In genomic region chr2:103872277-103872636, GRCm38 (mm10) we compare ENCODE assay signal across 12 mouse cellular contexts.
DNase-seq lines count a peak whose midpoint lies in the region; ATAC-seq and TF ChIP-seq lines count a peak whose summit lies in the region.
"Had no signal": no experiment of that assay in that cellular context is flagged by ENCODE, and none has a peak within 500 bp of the region (broad histone marks: within the 10 kb centered on the region; RNA-seq: fewer than 3 reads in every experiment).

No protein-coding gene starts in this region.

- in situ Hi-C loops in CH12.LX (cut with MboI; ENCODE audit: low pct_ligation_motif_present, low pct_unique_long_range_greater_than_20kb, low sequenced_read_pairs), result loop anchor here (5.0 kb wide), 2 partner anchors 35 to 110 kb away; no protein-coding TSS in a partner anchor

- peaks cover 9% of the 10 kb centered on the region for H3K4me1 ChIP-seq in hindbrain, embryonic 13.5 days (replicated peaks)
- H3K4me1 ChIP-seq in hindbrain, postnatal 0 days (ENCODE audit: insufficient read depth, low read length), result no peaks in the 10 kb centered on the region
- peaks cover 12 to 37% of the 10 kb centered on the region in 2 experiments for H3K4me1 ChIP-seq in CH12.LX (ENCODE audit: control insufficient read depth in 1 of 2, insufficient read depth in 2 of 2)
- H3K4me1 ChIP-seq in forebrain, embryonic 13.5 days, result peaks cover 10% of the 10 kb centered on the region; the same call in 1 of the 2 replicates
- peaks cover 62% of the 10 kb centered on the region for H3K4me1 ChIP-seq in liver, embryonic 15.5 days (replicated peaks)
- H3K4me1 ChIP-seq: heart, embryonic 15.5 days; lung, embryonic 15.5 days had no signal

- peak; percentile 50 for ATAC-seq in hindbrain, embryonic 13.5 days (ENCODE audit: low FRiP score)
- no peak for ATAC-seq in hindbrain, postnatal 0 days
- ATAC-seq in forebrain, embryonic 13.5 days, result peak; percentile 22; the same call in 1 of the 2 replicates
- ATAC-seq in liver, embryonic 15.5 days (ENCODE audit: insufficient read depth), result peak; percentile 38
- ATAC-seq: inflammation-experienced regulatory T-cells, adult 6 months had no signal

- DNase-seq in hindbrain, postnatal 0 days (ENCODE audit: low spot score), result no peak
- DNase-seq in CH12.LX (ENCODE audit: extremely low read depth), result no peak
- DNase-seq in cerebellum, postnatal 25 days, result no peak
- no peak for DNase-seq in kidney, postnatal 36 days
- no peak for DNase-seq in cerebellum, adult 11-12 months

- WGBS in hindbrain, embryonic 13.5 days, result 67% methylated on average over 3 of the region's 3 CpGs
- WGBS in hindbrain, postnatal 0 days, result 69% methylated on average over 3 of the region's 3 CpGs
- WGBS in forebrain, embryonic 13.5 days, result 59% methylated on average over 3 of the region's 3 CpGs
- WGBS in liver, embryonic 15.5 days (ENCODE audit: insufficient replicate concordance), result 36% methylated on average over 3 of the region's 3 CpGs

- H3K27me3 ChIP-seq in hindbrain, embryonic 13.5 days, result no peaks in the 10 kb centered on the region
- no peaks in the 10 kb centered on the region for H3K27me3 ChIP-seq in hindbrain, postnatal 0 days (ENCODE audit: insufficient read depth, low read length)
- H3K27me3 ChIP-seq in CH12.LX (replicated peaks), result no peaks in the 10 kb centered on the region
- H3K27me3 ChIP-seq in forebrain, embryonic 13.5 days, result no peaks in the 10 kb centered on the region
- no peaks in the 10 kb centered on the region; the same call in 1 of the 2 replicates for H3K27me3 ChIP-seq in liver, embryonic 15.5 days
- H3K27me3 ChIP-seq: lung, embryonic 15.5 days had no signal

- H3K9me3 ChIP-seq in hindbrain, embryonic 13.5 days, result no peaks in the 10 kb centered on the region
- no peaks in the 10 kb centered on the region for H3K9me3 ChIP-seq in hindbrain, postnatal 0 days (ENCODE audit: low read length)
- H3K9me3 ChIP-seq in CH12.LX (replicated peaks; ENCODE audit: low read length), result no peaks in the 10 kb centered on the region
- no peaks in the 10 kb centered on the region for H3K9me3 ChIP-seq in forebrain, embryonic 13.5 days (replicated peaks)
- no peaks in the 10 kb centered on the region for H3K9me3 ChIP-seq in liver, embryonic 15.5 days (replicated peaks)
- H3K9me3 ChIP-seq: heart, embryonic 15.5 days; lung, embryonic 15.5 days had no signal

- H3K4me3 ChIP-seq in hindbrain, embryonic 13.5 days, result no peak overlapping the region
- H3K4me3 ChIP-seq in hindbrain, postnatal 0 days (ENCODE audit: low read length), result no peak overlapping the region
- H3K4me3 ChIP-seq in CH12.LX (replicated peaks in 1 of 3; ENCODE audit: low read depth in 2 of 3, low read length in 2 of 3, poor library complexity in 1 of 3), result no peak overlapping the region
- H3K4me3 ChIP-seq in forebrain, embryonic 13.5 days, result no peak overlapping the region
- no peak overlapping the region for H3K4me3 ChIP-seq in liver, embryonic 15.5 days (replicated peaks)
- H3K4me3 ChIP-seq: heart, embryonic 15.5 days; lung, embryonic 15.5 days had no signal

- no peak for TF ChIP-seq EP300 in CH12.LX (IDR thresholded peaks at IDR 0.05; ENCODE audit: low read length)

- no peak for TF ChIP-seq CTCF in hindbrain, postnatal 0 days (IDR thresholded peaks at IDR 0.05; ENCODE audit: low read depth)
- no peak for TF ChIP-seq CTCF in CH12.LX (conservative IDR thresholded peaks at IDR 0.05 in 1 of 2, IDR thresholded peaks at IDR 0.05 in 1 of 2; ENCODE audit: low read depth in 2 of 2, low read length in 2 of 2)

- no peaks in the 10 kb centered on the region for H3K36me3 ChIP-seq in hindbrain, embryonic 13.5 days
- H3K36me3 ChIP-seq in hindbrain, postnatal 0 days (ENCODE audit: insufficient read depth, low read length), result no peaks in the 10 kb centered on the region
- no peaks in the 10 kb centered on the region for H3K36me3 ChIP-seq in CH12.LX (replicated peaks in 1 of 2; ENCODE audit: control insufficient read depth in 1 of 2, insufficient read depth in 1 of 2, low read length in 1 of 2)
- H3K36me3 ChIP-seq in forebrain, embryonic 13.5 days (ENCODE audit: poor library complexity, severe bottlenecking), result no peaks in the 10 kb centered on the region
- H3K36me3 ChIP-seq in liver, embryonic 15.5 days (replicated peaks), result no peaks in the 10 kb centered on the region
- H3K36me3 ChIP-seq: heart, embryonic 15.5 days; lung, embryonic 15.5 days had no signal

- TF ChIP-seq RAD21 in CH12.LX (IDR thresholded peaks at IDR 0.05; ENCODE audit: low read depth, low read length), result no peak

- no peaks in the 10 kb centered on the region for H3K79me2 ChIP-seq in CH12.LX (replicated peaks; ENCODE audit: control insufficient read depth, extremely low read depth, insufficient read depth, poor library complexity, severe bottlenecking)

- no peak for TF ChIP-seq POLR2A in CH12.LX (IDR thresholded peaks at IDR 0.05; ENCODE audit: low read depth, low read length)

- dilution Hi-C loops in CH12.LX (cut with MboI; ENCODE audit: extremely low pct_ligation_motif_present, extremely low pct_unique_long_range_greater_than_20kb, low sequenced_read_pairs), result no loop called here

- H3K4me2 ChIP-seq in hindbrain, embryonic 13.5 days, result no peak overlapping the region
- no peak overlapping the region for H3K4me2 ChIP-seq in hindbrain, postnatal 0 days (ENCODE audit: low read depth, low read length)
- H3K4me2 ChIP-seq in CH12.LX (ENCODE audit: insufficient read depth, low read depth, poor library complexity, severe bottlenecking), result no peak overlapping the region
- H3K4me2 ChIP-seq in forebrain, embryonic 13.5 days, result no peak overlapping the region
- 0 out of 2 replicates have a peak overlapping the region, but pooled peaks have one; percentile 13 for H3K4me2 ChIP-seq in liver, embryonic 15.5 days
- H3K4me2 ChIP-seq: heart, embryonic 15.5 days; lung, embryonic 15.5 days had no signal

- H3K27ac ChIP-seq in hindbrain, embryonic 13.5 days, result peak overlapping the region; percentile 55; the same call in 1 of the 2 replicates
- no peak overlapping the region for H3K27ac ChIP-seq in hindbrain, postnatal 0 days
- H3K27ac ChIP-seq in CH12.LX (ENCODE audit: insufficient read depth, low read depth), result no peak overlapping the region
- no peak overlapping the region for H3K27ac ChIP-seq in forebrain, embryonic 13.5 days
- peak overlapping the region; percentile 75 for H3K27ac ChIP-seq in liver, embryonic 15.5 days (replicated peaks)
- H3K27ac ChIP-seq: heart, embryonic 15.5 days; kidney, postnatal 0 days; lung, embryonic 15.5 days had no signal

- H3K9ac ChIP-seq in hindbrain, embryonic 13.5 days, result no peak overlapping the region
- no peak overlapping the region for H3K9ac ChIP-seq in hindbrain, postnatal 0 days (replicated peaks; ENCODE audit: low read length)
- no peak overlapping the region for H3K9ac ChIP-seq in CH12.LX (ENCODE audit: insufficient read depth, low read depth)
- H3K9ac ChIP-seq in forebrain, embryonic 13.5 days, result no peak overlapping the region
- no peak overlapping the region for H3K9ac ChIP-seq in liver, embryonic 15.5 days
- H3K9ac ChIP-seq: heart, embryonic 15.5 days; lung, embryonic 15.5 days had no signal

TF ChIP-seq in CH12.LX, 34 proteins besides CTCF, POLR2A, EP300 and RAD21:
- TF ChIP-seq CHD1 (IDR thresholded peaks at IDR 0.05; ENCODE audit: low read depth, low read length), result no peak
- no peak for TF ChIP-seq MAFK (IDR thresholded peaks at IDR 0.05; ENCODE audit: insufficient replicate concordance, low read length)
- TF ChIP-seq MAX (IDR thresholded peaks at IDR 0.05; ENCODE audit: low read length), result 0 out of 2 replicates have a peak, but pooled peaks have one; percentile 18
- TF ChIP-seq USF2 (conservative IDR thresholded peaks at IDR 0.05; ENCODE audit: low read depth, low read length), result no peak
- no peak for TF ChIP-seq GABPA (IDR thresholded peaks at IDR 0.05; ENCODE audit: insufficient replicate concordance, low read depth, low read length)
- 0 out of 2 replicates have a peak, but pooled peaks have one; percentile 2 for TF ChIP-seq TCF12 (IDR thresholded peaks at IDR 0.05; ENCODE audit: low read depth, low read length)
- TF ChIP-seq IRF4 (IDR thresholded peaks at IDR 0.05; ENCODE audit: low read depth, low read length), result no peak
- no peak for TF ChIP-seq MAZ (IDR thresholded peaks at IDR 0.05; ENCODE audit: low read depth, low read length)
- TF ChIP-seq POLR2AphosphoS2 (IDR thresholded peaks at IDR 0.05; ENCODE audit: low read depth, low read length), result no peak
- TF ChIP-seq TBP (conservative IDR thresholded peaks at IDR 0.05; ENCODE audit: low read depth, low read length), result no peak
- TF ChIP-seq ZC3H11A (IDR thresholded peaks at IDR 0.05; ENCODE audit: low read depth, low read length), result no peak
- TF ChIP-seq JUND (conservative IDR thresholded peaks at IDR 0.05; ENCODE audit: low read depth, low read length), result 0 out of 2 replicates have a peak, but pooled peaks have one; percentile 1
- no peak for TF ChIP-seq MEF2A (IDR thresholded peaks at IDR 0.05; ENCODE audit: borderline replicate concordance, low read depth, low read length)
- no peak for TF ChIP-seq ETS1 (conservative IDR thresholded peaks at IDR 0.05; ENCODE audit: low read depth, low read length)
- TF ChIP-seq BHLHE40 (IDR thresholded peaks at IDR 0.05; ENCODE audit: low read depth, low read length), result no peak
- TF ChIP-seq CHD2 (IDR thresholded peaks at IDR 0.05; ENCODE audit: low read length), result no peak
- TF ChIP-seq JUN (IDR thresholded peaks at IDR 0.05; ENCODE audit: insufficient read depth, low read depth, low read length), result no peak
- no peak for TF ChIP-seq SMC3 (IDR thresholded peaks at IDR 0.05; ENCODE audit: low read depth, low read length)
- no peak for TF ChIP-seq NRF1 (IDR thresholded peaks at IDR 0.05; ENCODE audit: low read depth, low read length)
- no peak for TF ChIP-seq PAX5 (IDR thresholded peaks at IDR 0.05; ENCODE audit: low read length)

Comparison
In these comparisons a context has a peak if more than half of its experiments do, and no peak if none do; other contexts are left out.
1. H3K27ac ChIP-seq: peak in hindbrain, embryonic 13.5 days (single experiment) and liver, embryonic 15.5 days (single experiment); none in hindbrain, postnatal 0 days (single experiment), CH12.LX (single experiment) and forebrain, embryonic 13.5 days (single experiment).